ENCODE assay signal across 9 mouse cellular contexts in the genomic region with DNA sequence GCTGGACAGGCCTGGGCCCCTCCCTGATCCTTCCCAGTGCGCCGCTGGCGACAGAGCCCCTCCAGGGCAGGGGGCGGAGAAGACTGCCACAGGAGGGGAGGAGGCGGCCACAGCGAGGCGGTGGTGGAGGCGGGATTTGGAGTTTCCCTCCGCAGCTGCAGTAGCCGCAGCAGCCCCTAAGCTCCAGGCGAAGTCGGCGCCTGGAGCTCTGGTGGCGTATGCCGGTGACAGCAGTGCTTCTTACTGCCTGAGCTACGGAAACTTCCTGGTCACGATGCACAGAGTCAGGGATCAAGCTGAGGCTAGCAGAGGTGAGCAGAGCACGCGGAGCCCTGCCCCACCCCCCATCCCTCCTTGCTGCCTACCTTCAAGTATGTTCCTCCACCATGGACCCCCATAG. TPM values are rescaled to one million over a fixed set of nuclear protein-coding genes. Genes with fewer than 3 reads are reported as not detected.
DNase-seq lines count a peak whose midpoint lies in the region; ATAC-seq and TF ChIP-seq lines count a peak whose summit lies in the region.
"Had no signal": no experiment of that assay in that cellular context is flagged by ENCODE, and none has a peak within 500 bp of the region (broad histone marks: within the 10 kb centered on the region; RNA-seq: fewer than 3 reads in every experiment).

No protein-coding gene starts in this region.

- no peaks in the 10 kb centered on the region for H3K36me3 ChIP-seq in kidney, embryonic 16.5 days (ENCODE audit: insufficient read depth, low read length)
- H3K36me3 ChIP-seq in embryonic facial prominence, embryonic 12.5 days, result no peaks in the 10 kb centered on the region
- H3K36me3 ChIP-seq in hindbrain, postnatal 0 days (ENCODE audit: insufficient read depth, low read length), result no peaks in the 10 kb centered on the region
- no peaks in the 10 kb centered on the region for H3K36me3 ChIP-seq in neural tube, embryonic 12.5 days

- no peak for TF ChIP-seq CTCF in hindbrain, postnatal 0 days (IDR thresholded peaks at IDR 0.05; ENCODE audit: low read depth)

- H3K4me1 ChIP-seq in kidney, embryonic 16.5 days (ENCODE audit: insufficient read depth, low read length), result no peaks in the 10 kb centered on the region
- no peaks in the 10 kb centered on the region for H3K4me1 ChIP-seq in embryonic facial prominence, embryonic 12.5 days
- no peaks in the 10 kb centered on the region for H3K4me1 ChIP-seq in hindbrain, postnatal 0 days (ENCODE audit: insufficient read depth, low read length)
- H3K4me1 ChIP-seq in neural tube, embryonic 12.5 days, result no peaks in the 10 kb centered on the region

- H3K4me3 ChIP-seq in kidney, embryonic 16.5 days (ENCODE audit: low read length), result peak overlapping the region; percentile 21
- peak overlapping the region; percentile 12; the same call in 1 of the 2 replicates for H3K4me3 ChIP-seq in embryonic facial prominence, embryonic 12.5 days
- H3K4me3 ChIP-seq in hindbrain, postnatal 0 days (ENCODE audit: low read length), result peak overlapping the region; percentile 21
- no peak overlapping the region for H3K4me3 ChIP-seq in neural tube, embryonic 12.5 days

- H3K27ac ChIP-seq in kidney, embryonic 16.5 days (ENCODE audit: low read length), result no peak overlapping the region
- no peak overlapping the region for H3K27ac ChIP-seq in embryonic facial prominence, embryonic 12.5 days
- no peak overlapping the region for H3K27ac ChIP-seq in hindbrain, postnatal 0 days
- no peak overlapping the region for H3K27ac ChIP-seq in neural tube, embryonic 12.5 days

- peaks cover 34% of the 10 kb centered on the region for H3K27me3 ChIP-seq in kidney, embryonic 16.5 days (ENCODE audit: insufficient read depth, low read length)
- peaks cover 59% of the 10 kb centered on the region for H3K27me3 ChIP-seq in embryonic facial prominence, embryonic 12.5 days
- peaks cover 7% of the 10 kb centered on the region; the same call in 1 of the 2 replicates for H3K27me3 ChIP-seq in hindbrain, postnatal 0 days (ENCODE audit: insufficient read depth, low read length)
- H3K27me3 ChIP-seq in neural tube, embryonic 12.5 days (replicated peaks), result peaks cover 51% of the 10 kb centered on the region

- peak overlapping the region; percentile 44 for H3K4me2 ChIP-seq in kidney, embryonic 16.5 days (replicated peaks; ENCODE audit: low read depth, low read length)
- peak overlapping the region; percentile 37 for H3K4me2 ChIP-seq in embryonic facial prominence, embryonic 12.5 days (replicated peaks)
- peak overlapping the region; percentile 46 for H3K4me2 ChIP-seq in hindbrain, postnatal 0 days (ENCODE audit: low read depth, low read length)
- H3K4me2 ChIP-seq in neural tube, embryonic 12.5 days (replicated peaks), result peak overlapping the region; percentile 35

- H3K9me3 ChIP-seq in kidney, embryonic 16.5 days (ENCODE audit: low read length), result no peaks in the 10 kb centered on the region
- H3K9me3 ChIP-seq in embryonic facial prominence, embryonic 12.5 days, result no peaks in the 10 kb centered on the region
- no peaks in the 10 kb centered on the region for H3K9me3 ChIP-seq in hindbrain, postnatal 0 days (ENCODE audit: low read length)
- H3K9me3 ChIP-seq in neural tube, embryonic 12.5 days, result no peaks in the 10 kb centered on the region

- no peak for DNase-seq in kidney, postnatal 36 days
- DNase-seq in hindbrain, postnatal 0 days (ENCODE audit: low spot score), result peak; percentile 10
- DNase-seq in ovary, adult 18-20 months (ENCODE audit: low spot score), result no peak
- DNase-seq in adrenal gland, postnatal 25 days, result no peak
- no peak for DNase-seq in right cerebral cortex, postnatal 25 days

- no peak for ATAC-seq in kidney, embryonic 16.5 days (ENCODE audit: low FRiP score, low TSS enrichment)
- ATAC-seq in embryonic facial prominence, embryonic 12.5 days (ENCODE audit: insufficient number of reproducible peaks, insufficient read depth, low FRiP score, low TSS enrichment), result no peak
- peak; percentile 15; the same call in 1 of the 2 replicates for ATAC-seq in hindbrain, postnatal 0 days
- no peak for ATAC-seq in neural tube, embryonic 12.5 days (ENCODE audit: low FRiP score, low read depth)

- 33% methylated on average over 19 of the region's 19 CpGs for WGBS in kidney, embryonic 16.5 days
- WGBS in embryonic facial prominence, embryonic 12.5 days, result 14% methylated on average over 15 of the region's 19 CpGs
- WGBS in hindbrain, postnatal 0 days, result 22% methylated on average over 19 of the region's 19 CpGs
- 19% methylated on average over 16 of the region's 19 CpGs for WGBS in neural tube, embryonic 12.5 days

- 0 out of 2 replicates have a peak overlapping the region, but pooled peaks have one; percentile 11 for H3K9ac ChIP-seq in kidney, embryonic 16.5 days (replicated peaks; ENCODE audit: low read length)
- no peak overlapping the region for H3K9ac ChIP-seq in embryonic facial prominence, embryonic 12.5 days
- H3K9ac ChIP-seq in hindbrain, postnatal 0 days (replicated peaks; ENCODE audit: low read length), result no peak overlapping the region
- no peak overlapping the region for H3K9ac ChIP-seq in neural tube, embryonic 12.5 days

RNA-seq across cellular contexts. Expression of gene Dusp9, which starts 3.8 kb away (rescaled TPM):
- 28.9 and 30.5 TPM in 2 replicates for polyA plus RNA-seq in kidney, embryonic 16.5 days (2015; fragmentation: Nextera tagmentation; extraction: Ambion mirVana)
- 23.2 and 23.7 TPM in 2 replicates for polyA plus RNA-seq in embryonic facial prominence, embryonic 12.5 days (2016; fragmentation: Nextera tagmentation; extraction: Ambion mirVana)
- 2.3 and 3.3 TPM in 2 replicates for total RNA-seq in hindbrain, postnatal 0 days (2014; rRNA removed)
- polyA plus RNA-seq in hindbrain, postnatal 0 days (2015; fragmentation: Nextera tagmentation; extraction: Ambion mirVana), result 1.1 and 1.3 TPM in 2 replicates
- polyA plus RNA-seq in neural tube, embryonic 12.5 days (2016; fragmentation: Nextera tagmentation; extraction: Ambion mirVana), result 5.2 and 6.4 TPM in 2 replicates
- total RNA-seq in adrenal gland, postnatal 25 days (2021), result 0.33 and 0.88 TPM in 2 replicates

RNA-seq across cellular contexts. Expression of gene Pnck, which starts 24.5 kb away (rescaled TPM):
- polyA plus RNA-seq in kidney, embryonic 16.5 days (2015; fragmentation: Nextera tagmentation; extraction: Ambion mirVana), result 15.8 and 20.6 TPM in 2 replicates
- polyA plus RNA-seq in embryonic facial prominence, embryonic 12.5 days (2016; fragmentation: Nextera tagmentation; extraction: Ambion mirVana), result 13.1 and 13.5 TPM in 2 replicates
- 109 and 116 TPM in 2 replicates for total RNA-seq in hindbrain, postnatal 0 days (2014; rRNA removed)
- polyA plus RNA-seq in hindbrain, postnatal 0 days (2015; fragmentation: Nextera tagmentation; extraction: Ambion mirVana), result 145 and 149 TPM in 2 replicates
- 35.2 and 37.8 TPM in 2 replicates for polyA plus RNA-seq in neural tube, embryonic 12.5 days (2016; fragmentation: Nextera tagmentation; extraction: Ambion mirVana)
- 9.4 TPM in 2 replicates for total RNA-seq in adrenal gland, postnatal 25 days (2021)
- total RNA-seq: MEL had no signal

RNA-seq across cellular contexts. Expression of gene Slc6a8, which starts 37.5 kb away (rescaled TPM):
- polyA plus RNA-seq in kidney, embryonic 16.5 days (2015; fragmentation: Nextera tagmentation; extraction: Ambion mirVana), result 7.0 and 8.7 TPM in 2 replicates
- polyA plus RNA-seq in embryonic facial prominence, embryonic 12.5 days (2016; fragmentation: Nextera tagmentation; extraction: Ambion mirVana), result 8.3 and 9.0 TPM in 2 replicates
- 60.6 and 61.1 TPM in 2 replicates for total RNA-seq in hindbrain, postnatal 0 days (2014; rRNA removed)
- polyA plus RNA-seq in hindbrain, postnatal 0 days (2015; fragmentation: Nextera tagmentation; extraction: Ambion mirVana), result 7.6 and 8.2 TPM in 2 replicates
- polyA plus RNA-seq in neural tube, embryonic 12.5 days (2016; fragmentation: Nextera tagmentation; extraction: Ambion mirVana), result 6.7 and 7.9 TPM in 2 replicates
- 64.2 and 70.4 TPM in 2 replicates for total RNA-seq in adrenal gland, postnatal 25 days (2021)
